Mouse (Mus musculus): Measurements from ENCODE around the gene Cabp7. TPM values are rescaled to one million over a fixed set of nuclear protein-coding genes. Genes with fewer than 3 reads are reported as not detected.
"Not testable (repeated sequence)": the region's sequence is repeated elsewhere in the genome, so short reads cannot be mapped to it uniquely, and the experiment has no call there.

The Cabp7 gene
- polyA plus RNA-seq, 1 experiment from 2014 or later = 0.59 TPM

DNA sequence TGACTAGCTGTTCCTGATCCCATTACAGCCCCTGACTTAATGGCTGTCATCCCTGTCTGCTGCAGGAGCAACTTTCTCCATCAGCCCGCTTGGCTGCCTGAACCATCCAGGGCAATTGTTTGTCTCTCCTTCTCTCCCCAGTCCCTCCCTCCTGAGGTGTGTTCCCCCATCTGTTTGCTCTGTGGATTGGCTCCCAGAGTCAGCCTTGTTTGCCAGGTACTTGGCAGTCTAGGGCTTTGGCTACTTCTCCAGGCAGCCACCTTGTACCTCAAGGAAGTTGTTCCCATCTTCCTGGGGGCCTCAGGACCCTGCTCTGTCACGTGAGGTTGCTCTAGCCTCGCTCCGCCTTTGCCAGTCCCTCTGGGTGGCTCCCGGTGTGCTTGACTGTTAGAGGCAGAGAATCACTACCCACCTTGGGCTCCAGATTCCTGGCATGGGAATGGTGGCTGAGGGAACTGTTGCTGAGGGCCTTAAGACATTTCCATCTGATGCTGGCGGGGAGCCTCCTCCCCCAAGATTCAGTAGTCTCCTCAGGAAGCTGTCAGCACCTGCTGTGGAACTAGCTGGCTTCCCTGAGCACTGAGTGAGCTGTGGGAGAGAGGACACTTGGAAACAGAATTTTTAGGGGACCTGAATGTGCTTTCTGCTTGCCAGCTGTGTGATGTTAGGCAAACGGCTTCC is 25.5 kb downstream of the Cabp7 start:
- ATAC-seq (ENCODE audit: low FRiP score, low read depth) = no peak
- Histone ChIP-seq H3K4me3 (no peak overlapping the region), H3K27me3 (no peaks in the 10 kb centered on the region), H3K4me2 (replicated peaks) (no peak overlapping the region), H3K9me3 (no peaks in the 10 kb centered on the region), H3K9ac (replicated peaks) (no peak overlapping the region), H3K27ac (replicated peaks) (no peak overlapping the region), H3K4me1 (no peaks in the 10 kb centered on the region), H3K36me3 (peaks cover 33% of the 10 kb centered on the region)
- WGBS = 52% methylated on average over 7 of the region's 7 CpGs

- Histone ChIP-seq H3K4me3 (no peak overlapping the region), H3K27me3 (no peaks in the 10 kb centered on the region), H3K4me2 (replicated peaks) (no peak overlapping the region), H3K9me3 (no peaks in the 10 kb centered on the region), H3K36me3 (peaks cover 27% of the 10 kb centered on the region), H3K27ac (replicated peaks) (no peak overlapping the region), H3K4me1 (no peaks in the 10 kb centered on the region), H3K9ac (replicated peaks) (no peak overlapping the region)
- ATAC-seq (ENCODE audit: low FRiP score, low read depth) = no peak
- 70% methylated on average over 11 of the region's 11 CpGs for WGBS
Observed at GRCm38 (mm10) chr11:4720393-4720792, 26.2 kb downstream of the Cabp7 start.

- no peak overlapping the region for H3K9ac ChIP-seq (replicated peaks)
- no peaks in the 10 kb centered on the region for H3K9me3 ChIP-seq
- H3K4me2 ChIP-seq (replicated peaks) = no peak overlapping the region
- no peaks in the 10 kb centered on the region for H3K4me1 ChIP-seq
- H3K36me3 ChIP-seq = peaks cover 23% of the 10 kb centered on the region
- ATAC-seq (ENCODE audit: low FRiP score, low read depth) = no peak
- no peak overlapping the region for H3K27ac ChIP-seq (replicated peaks)
- 91% methylated on average over 9 of the region's 9 CpGs for WGBS
- no peak overlapping the region for H3K4me3 ChIP-seq
- no peaks in the 10 kb centered on the region for H3K27me3 ChIP-seq
Observed at GRCm38 (mm10) chr11:4719961-4720360, 26.6 kb downstream of the Cabp7 start.

DNA sequence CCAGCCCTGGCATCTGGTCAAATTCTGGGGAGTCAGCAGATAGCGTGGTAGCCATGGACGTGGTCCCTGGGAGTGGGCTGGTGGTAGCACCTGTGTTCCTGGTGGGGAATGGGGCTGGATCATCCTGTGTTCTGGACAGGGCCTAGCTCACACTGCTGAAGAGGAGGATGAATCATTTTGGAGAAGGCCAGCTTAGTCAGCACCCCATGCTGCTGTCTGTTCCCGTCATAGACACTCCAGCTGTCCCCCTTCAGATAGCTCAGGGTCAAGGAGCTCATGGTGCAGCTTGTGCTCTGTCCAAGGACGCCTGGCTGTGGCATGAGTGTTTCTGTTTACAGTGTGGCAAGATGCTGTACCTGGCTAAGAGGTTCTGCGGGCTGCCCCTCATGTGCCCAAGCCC is 28.0 kb downstream of the Cabp7 start:
- H3K27me3 ChIP-seq = no peaks in the 10 kb centered on the region
- H3K4me3 ChIP-seq = no peak overlapping the region
- H3K9me3 ChIP-seq = no peaks in the 10 kb centered on the region
- H3K4me2 ChIP-seq (replicated peaks) = no peak overlapping the region
- ATAC-seq (ENCODE audit: low FRiP score, low read depth) = no peak
- H3K9ac ChIP-seq (replicated peaks) = no peak overlapping the region
- peaks cover 11% of the 10 kb centered on the region for H3K36me3 ChIP-seq
- 88% methylated on average over 5 of the region's 5 CpGs for WGBS
- no peaks in the 10 kb centered on the region for H3K4me1 ChIP-seq
- H3K27ac ChIP-seq (replicated peaks) = no peak overlapping the region

DNA sequence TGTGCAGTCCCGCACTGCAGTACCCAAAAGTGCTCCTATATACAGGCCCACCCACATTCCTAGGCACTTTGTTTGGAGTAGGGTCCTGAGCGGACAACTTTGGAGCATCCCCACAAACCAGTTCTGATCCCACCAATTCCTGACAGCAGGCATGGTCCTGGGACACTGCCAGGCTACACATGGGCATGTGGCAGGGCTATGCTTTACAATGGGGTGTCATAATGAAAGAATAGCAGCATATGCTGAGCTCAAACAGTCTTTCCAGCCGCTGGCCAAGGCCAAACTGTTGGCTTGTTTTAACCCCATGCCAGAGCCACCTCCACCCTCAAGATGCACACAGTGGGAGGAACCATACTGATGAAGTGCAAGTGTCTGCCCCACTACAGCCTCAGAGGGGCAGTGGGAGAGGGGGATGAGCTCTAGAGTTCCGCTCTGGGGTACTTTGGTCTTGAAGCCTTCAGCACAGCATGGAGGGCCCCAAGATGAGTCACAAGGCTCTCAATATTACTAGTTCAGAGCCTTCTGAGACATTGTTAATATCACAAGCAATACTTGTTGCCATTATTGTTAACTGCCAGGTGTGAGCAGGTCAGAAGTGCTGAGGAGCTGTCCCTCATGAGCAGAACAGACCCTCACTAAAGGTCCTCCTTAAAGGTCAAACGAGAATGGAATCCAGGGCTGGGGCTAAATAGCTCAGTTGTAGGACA is 29.9 kb downstream of the Cabp7 start:
- H3K9me3 ChIP-seq = no peaks in the 10 kb centered on the region
- no peaks in the 10 kb centered on the region for H3K27me3 ChIP-seq
- ATAC-seq (ENCODE audit: low FRiP score, low read depth) = no peak
- no peak overlapping the region for H3K4me3 ChIP-seq
- no peaks in the 10 kb centered on the region for H3K4me1 ChIP-seq
- WGBS = 86% methylated on average over 5 of the region's 5 CpGs
- H3K27ac ChIP-seq (replicated peaks) = no peak overlapping the region
- H3K4me2 ChIP-seq (replicated peaks) = no peak overlapping the region
- no peaks in the 10 kb centered on the region for H3K36me3 ChIP-seq
- no peak overlapping the region for H3K9ac ChIP-seq (replicated peaks)

DNA sequence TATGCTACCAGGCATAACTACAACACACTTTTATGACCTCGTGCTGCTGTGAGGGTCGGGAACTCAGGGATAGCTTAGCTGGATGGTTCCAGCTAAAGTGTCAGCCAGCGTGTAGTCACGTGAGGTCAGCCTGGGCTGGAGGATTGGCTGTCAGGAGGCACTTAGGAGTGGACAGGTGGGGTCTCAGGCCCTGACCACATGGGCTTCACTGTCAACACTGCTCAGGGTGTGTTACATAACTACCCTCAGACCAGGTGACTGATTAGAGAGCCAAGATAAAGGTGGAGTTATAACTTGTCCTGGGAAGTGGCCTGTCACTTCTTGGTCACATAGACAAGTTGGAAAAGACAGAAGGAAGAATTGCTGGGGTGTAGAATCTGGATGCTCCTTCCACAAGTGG is 31.0 kb downstream of the Cabp7 start:
- H3K9me3 ChIP-seq = no peaks in the 10 kb centered on the region
- H3K27ac ChIP-seq (replicated peaks) = no peak overlapping the region
- no peaks in the 10 kb centered on the region for H3K4me1 ChIP-seq
- WGBS = 87% methylated on average over 4 of the region's 4 CpGs
- H3K4me3 ChIP-seq = no peak overlapping the region
- ATAC-seq (ENCODE audit: low FRiP score, low read depth) = no peak
- no peaks in the 10 kb centered on the region for H3K36me3 ChIP-seq
- no peaks in the 10 kb centered on the region for H3K27me3 ChIP-seq
- H3K9ac ChIP-seq (replicated peaks) = no peak overlapping the region
- no peak overlapping the region for H3K4me2 ChIP-seq (replicated peaks)

- no peak for ATAC-seq (ENCODE audit: low FRiP score, low read depth)
- Histone ChIP-seq H3K4me1 (no peaks in the 10 kb centered on the region), H3K27ac (replicated peaks) (no peak overlapping the region), H3K9me3 (no peaks in the 10 kb centered on the region), H3K4me2 (replicated peaks) (no peak overlapping the region), H3K36me3 (no peaks in the 10 kb centered on the region), H3K27me3 (no peaks in the 10 kb centered on the region), H3K4me3 (no peak overlapping the region), H3K9ac (replicated peaks) (no peak overlapping the region)
- 89% methylated on average over 4 of the region's 4 CpGs for WGBS
Observed at GRCm38 (mm10) chr11:4714727-4715126, 31.9 kb downstream of the Cabp7 start.

- Histone ChIP-seq H3K4me2 (replicated peaks) (no peak overlapping the region), H3K9ac (replicated peaks) (no peak overlapping the region), H3K36me3 (no peaks in the 10 kb centered on the region), H3K4me3 (no peak overlapping the region), H3K4me1 (no peaks in the 10 kb centered on the region), H3K27me3 (no peaks in the 10 kb centered on the region), H3K9me3 (no peaks in the 10 kb centered on the region), H3K27ac (replicated peaks) (no peak overlapping the region)
- ATAC-seq (ENCODE audit: low FRiP score, low read depth) = no peak
Observed at GRCm38 (mm10) chr11:4712822-4713221, 33.8 kb downstream of the Cabp7 start.

DNA sequence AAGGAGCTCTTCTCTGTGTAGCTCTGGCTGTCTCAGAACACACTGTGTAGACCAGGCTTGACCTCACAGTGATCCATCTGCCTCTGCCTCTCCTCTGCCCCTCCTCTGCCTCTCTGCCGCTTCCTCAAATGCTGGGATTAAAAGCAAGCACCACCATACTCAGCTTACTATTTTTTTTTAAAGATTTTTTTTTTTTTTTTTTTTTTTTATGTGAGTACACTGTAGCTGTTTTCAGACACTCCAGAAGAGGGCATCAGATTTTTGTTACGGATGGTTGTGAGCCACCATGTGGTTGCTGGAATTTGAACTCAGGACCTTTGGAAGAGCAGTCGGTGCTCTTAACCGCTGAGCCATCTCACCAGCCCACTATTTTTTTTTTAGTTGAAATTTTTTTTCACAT is 36.4 kb downstream of the Cabp7 start:
- ATAC-seq (ENCODE audit: low FRiP score, low read depth); H3K9me3 ChIP-seq; H3K36me3 ChIP-seq; H3K4me1 ChIP-seq; H3K4me2 ChIP-seq (replicated peaks); H3K27me3 ChIP-seq; H3K4me3 ChIP-seq; H3K27ac ChIP-seq (replicated peaks); H3K9ac ChIP-seq (replicated peaks): not testable (repeated sequence)
- 99% methylated on average over 4 of the region's 4 CpGs for WGBS

DNA sequence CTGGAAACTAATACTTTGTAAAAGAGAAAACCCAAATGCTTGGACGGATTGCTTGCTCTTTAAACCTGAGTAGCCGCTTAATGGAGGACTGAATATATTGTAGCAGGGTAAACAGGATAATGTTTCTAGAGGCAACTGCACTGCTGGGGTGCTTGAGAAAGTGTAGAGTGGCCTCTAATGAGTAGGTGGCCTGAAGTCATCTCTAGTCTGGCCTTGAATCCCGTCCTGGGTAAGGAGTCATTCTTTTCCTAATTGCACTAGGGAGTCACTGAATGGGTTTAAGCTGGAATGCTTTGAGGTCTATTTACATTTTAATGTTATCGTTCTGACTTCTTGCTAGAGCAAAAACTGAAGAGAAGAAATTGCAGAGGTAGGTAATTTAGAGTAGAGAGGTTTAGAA is 41.4 kb downstream of the Cabp7 start:
- peak overlapping the region; percentile 59 for H3K9ac ChIP-seq (replicated peaks)
- H3K4me2 ChIP-seq (replicated peaks) = peak overlapping the region; percentile 94
- H3K36me3 ChIP-seq = peaks cover 21% of the 10 kb centered on the region
- peak overlapping the region; percentile 61 for H3K4me3 ChIP-seq
- WGBS = 10% methylated on average over 4 of the region's 4 CpGs
- H3K27ac ChIP-seq (replicated peaks) = no peak overlapping the region
- peaks cover 16% of the 10 kb centered on the region for H3K4me1 ChIP-seq
- no peaks in the 10 kb centered on the region for H3K9me3 ChIP-seq
- no peaks in the 10 kb centered on the region for H3K27me3 ChIP-seq
- ATAC-seq (ENCODE audit: low FRiP score, low read depth) = no peak

DNA sequence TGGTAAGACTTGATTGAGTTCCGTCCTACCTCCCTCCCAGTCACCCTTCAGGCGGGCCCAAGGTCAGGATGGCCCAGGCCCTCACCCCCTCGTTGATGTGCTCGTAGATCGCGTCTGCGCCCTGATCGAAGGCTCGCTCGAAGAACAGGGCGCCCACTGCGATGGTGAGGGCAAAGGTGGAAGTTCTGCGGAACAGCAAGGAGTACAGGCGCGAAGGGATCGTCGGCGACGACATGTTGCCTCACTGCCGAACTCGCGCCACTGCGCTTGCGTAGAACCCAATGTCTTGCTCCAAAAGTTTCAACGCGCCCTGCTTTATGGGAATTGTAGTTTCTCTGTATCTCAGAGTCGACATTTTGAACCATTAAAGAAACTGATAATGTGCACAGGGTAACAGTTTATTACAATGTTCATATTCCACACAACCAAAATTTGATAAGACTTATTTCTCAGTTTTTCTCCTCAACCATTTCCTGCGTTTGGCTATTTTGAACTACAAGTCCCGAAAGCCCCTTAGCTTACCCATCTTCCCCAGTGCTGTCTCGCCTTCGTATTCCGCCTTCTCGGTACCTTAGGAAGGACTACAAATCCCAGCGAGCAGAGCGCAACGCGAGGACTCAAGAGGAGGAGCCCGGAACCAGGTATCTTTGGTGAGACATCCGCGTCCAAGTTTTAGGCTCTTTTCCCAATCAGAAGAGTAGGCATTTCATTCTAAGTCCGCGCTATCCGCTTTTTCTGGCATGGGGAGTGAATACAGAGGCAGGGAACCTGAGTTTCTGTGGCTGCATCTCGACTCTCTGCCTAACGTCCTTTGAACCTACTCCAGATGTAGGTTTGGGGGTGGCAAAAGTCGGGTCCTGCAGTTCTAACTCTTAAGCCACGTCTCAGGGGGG is 42.3 kb downstream of the Cabp7 start, which contains the start of the genes Uqcr10 and Zmat5:
Uqcr10 (minus strand) TSS at position 271 of the 893 bp plus-strand sequence.
Zmat5 (plus strand) TSS at position 607 of the 893 bp plus-strand sequence.
- Histone ChIP-seq H3K4me2 (replicated peaks) (peak within 1 kb of the TSS; percentile 94), H3K27ac (replicated peaks) (no peak within 1 kb of the TSS), H3K36me3 (peaks cover 21% of the 10 kb centered on the region), H3K27me3 (no peaks in the 10 kb centered on the region), H3K9ac (replicated peaks) (peak within 1 kb of the TSS; percentile 66), H3K9me3 (no peaks in the 10 kb centered on the region), H3K4me1 (peaks cover 16% of the 10 kb centered on the region), H3K4me3 (peak within 1 kb of the TSS; percentile 61)
- under 1% methylated on average over 47 of the region's 47 CpGs for WGBS
- peak; percentile 97 for ATAC-seq (ENCODE audit: low FRiP score, low read depth)

- no peaks in the 10 kb centered on the region for H3K9me3 ChIP-seq
- peak overlapping the region; percentile 61 for H3K4me3 ChIP-seq
- no peak; the same call in 1 of the 2 replicates for ATAC-seq (ENCODE audit: low FRiP score, low read depth)
- no peaks in the 10 kb centered on the region for H3K27me3 ChIP-seq
- H3K36me3 ChIP-seq = peaks cover 21% of the 10 kb centered on the region
- H3K4me1 ChIP-seq = peaks cover 16% of the 10 kb centered on the region
- peak overlapping the region; percentile 94 for H3K4me2 ChIP-seq (replicated peaks)
- peak overlapping the region; percentile 66 for H3K9ac ChIP-seq (replicated peaks)
- 6% methylated on average over 12 of the region's 12 CpGs for WGBS
- no peak overlapping the region for H3K27ac ChIP-seq (replicated peaks)
Observed at GRCm38 (mm10) chr11:4703688-4704071, 42.9 kb downstream of the Cabp7 start.

Data from midbrain, embryonic 12.5 days (tissue).